Mouse (Mus musculus): ENCODE measurements around the gene Recql5. TPM values are rescaled to one million over a fixed set of nuclear protein-coding genes. Genes with fewer than 3 reads are reported as not detected.

Recql5 gene
- polyA plus RNA-seq, 1 experiment from 2014 or later = 23.9 TPM

GRCm38 (mm10) chr11:115933747-115934110 lies 452 bp upstream of the Recql5 start:
- 0 out of 2 replicates have a peak, but pooled peaks have one; percentile 8 for ATAC-seq (ENCODE audit: insufficient number of reproducible peaks, low FRiP score, low TSS enrichment, low read depth)
- peaks cover 37% of the 10 kb centered on the region for H3K36me3 ChIP-seq
- H3K9ac ChIP-seq = peak overlapping the region; percentile 60
- WGBS = under 1% methylated on average over 16 of the region's 16 CpGs
- peaks cover 24% of the 10 kb centered on the region for H3K4me1 ChIP-seq
- H3K9me3 ChIP-seq (replicated peaks) = no peaks in the 10 kb centered on the region
- H3K4me2 ChIP-seq (replicated peaks) = peak overlapping the region; percentile 80
- peak overlapping the region; percentile 72 for H3K4me3 ChIP-seq (replicated peaks)
- peak overlapping the region; percentile 19; the same call in 1 of the 2 replicates for H3K27ac ChIP-seq (replicated peaks)
- H3K27me3 ChIP-seq = no peaks in the 10 kb centered on the region

GRCm38 (mm10) chr11:115931235-115931634 lies 2.0 kb downstream of the Recql5 start:
- no peaks in the 10 kb centered on the region for H3K9me3 ChIP-seq (replicated peaks)
- H3K27ac ChIP-seq (replicated peaks) = no peak overlapping the region
- 75% methylated on average over 3 of the region's 3 CpGs for WGBS
- ATAC-seq (ENCODE audit: insufficient number of reproducible peaks, low FRiP score, low TSS enrichment, low read depth) = no peak
- no peaks in the 10 kb centered on the region for H3K27me3 ChIP-seq
- peaks cover 24% of the 10 kb centered on the region for H3K4me1 ChIP-seq
- no peak overlapping the region for H3K9ac ChIP-seq
- H3K4me2 ChIP-seq (replicated peaks) = no peak overlapping the region
- H3K4me3 ChIP-seq (replicated peaks) = no peak overlapping the region
- peaks cover 35% of the 10 kb centered on the region for H3K36me3 ChIP-seq

- no peaks in the 10 kb centered on the region for H3K27me3 ChIP-seq
- no peak overlapping the region for H3K9ac ChIP-seq
- no peak overlapping the region for H3K27ac ChIP-seq (replicated peaks)
- ATAC-seq (ENCODE audit: insufficient number of reproducible peaks, low FRiP score, low TSS enrichment, low read depth) = no peak
- peaks cover 23% of the 10 kb centered on the region for H3K4me1 ChIP-seq
- peaks cover 25% of the 10 kb centered on the region for H3K36me3 ChIP-seq
- 77% methylated on average over 3 of the region's 3 CpGs for WGBS
- no peak overlapping the region for H3K4me3 ChIP-seq (replicated peaks)
- H3K9me3 ChIP-seq (replicated peaks) = no peaks in the 10 kb centered on the region
- no peak overlapping the region for H3K4me2 ChIP-seq (replicated peaks)
Observed at GRCm38 (mm10) chr11:115929818-115930217, 3.5 kb downstream of the Recql5 start.

GRCm38 (mm10) chr11:115929031-115929430 lies 4.2 kb downstream of the Recql5 start:
- Histone ChIP-seq H3K36me3 (peaks cover 31% of the 10 kb centered on the region), H3K4me3 (replicated peaks) (no peak overlapping the region), H3K9ac (no peak overlapping the region), H3K4me1 (peaks cover 15% of the 10 kb centered on the region), H3K4me2 (replicated peaks) (no peak overlapping the region), H3K27me3 (no peaks in the 10 kb centered on the region), H3K9me3 (replicated peaks) (no peaks in the 10 kb centered on the region), H3K27ac (replicated peaks) (no peak overlapping the region)
- WGBS = 91% methylated on average over 8 of the region's 8 CpGs
- ATAC-seq (ENCODE audit: insufficient number of reproducible peaks, low FRiP score, low TSS enrichment, low read depth) = no peak

- Histone ChIP-seq H3K27ac (replicated peaks) (no peak overlapping the region), H3K4me2 (replicated peaks) (no peak overlapping the region), H3K4me1 (no peaks in the 10 kb centered on the region), H3K4me3 (replicated peaks) (no peak overlapping the region), H3K27me3 (no peaks in the 10 kb centered on the region), H3K9me3 (replicated peaks) (no peaks in the 10 kb centered on the region), H3K36me3 (peaks cover 35% of the 10 kb centered on the region), H3K9ac (no peak overlapping the region)
- WGBS = 98% methylated on average over 1 of the region's 1 CpGs
- ATAC-seq (ENCODE audit: insufficient number of reproducible peaks, low FRiP score, low TSS enrichment, low read depth) = no peak
Observed at GRCm38 (mm10) chr11:115921986-115922385, 11.3 kb downstream of the Recql5 start.

- H3K4me2 ChIP-seq (replicated peaks) = no peak overlapping the region
- H3K27ac ChIP-seq (replicated peaks) = no peak overlapping the region
- ATAC-seq (ENCODE audit: insufficient number of reproducible peaks, low FRiP score, low TSS enrichment, low read depth) = no peak
- no peaks in the 10 kb centered on the region for H3K27me3 ChIP-seq
- 44% methylated on average over 6 of the region's 6 CpGs for WGBS
- no peak overlapping the region for H3K4me3 ChIP-seq (replicated peaks)
- H3K9ac ChIP-seq = no peak overlapping the region
- no peaks in the 10 kb centered on the region for H3K9me3 ChIP-seq (replicated peaks)
- peaks cover 48% of the 10 kb centered on the region for H3K36me3 ChIP-seq
- H3K4me1 ChIP-seq = no peaks in the 10 kb centered on the region
Observed at GRCm38 (mm10) chr11:115920110-115920818, 13.0 kb downstream of the Recql5 start.

- H3K9me3 ChIP-seq (replicated peaks) = no peaks in the 10 kb centered on the region
- no peaks in the 10 kb centered on the region for H3K27me3 ChIP-seq
- H3K9ac ChIP-seq = no peak overlapping the region
- no peaks in the 10 kb centered on the region for H3K4me1 ChIP-seq
- WGBS = 89% methylated on average over 5 of the region's 5 CpGs
- peaks cover 46% of the 10 kb centered on the region for H3K36me3 ChIP-seq
- H3K4me2 ChIP-seq (replicated peaks) = no peak overlapping the region
- H3K4me3 ChIP-seq (replicated peaks) = no peak overlapping the region
- no peak for ATAC-seq (ENCODE audit: insufficient number of reproducible peaks, low FRiP score, low TSS enrichment, low read depth)
- H3K27ac ChIP-seq (replicated peaks) = no peak overlapping the region
Observed at GRCm38 (mm10) chr11:115919073-115919472, 14.2 kb downstream of the Recql5 start.

GRCm38 (mm10) chr11:115918637-115919036 lies 14.6 kb downstream of the Recql5 start:
- H3K4me3 ChIP-seq (replicated peaks) = no peak overlapping the region

GRCm38 (mm10) chr11:115916579-115916978 lies 16.7 kb downstream of the Recql5 start:
- H3K4me3 ChIP-seq (replicated peaks) = no peak overlapping the region
- WGBS = 90% methylated on average over 4 of the region's 4 CpGs
- H3K36me3 ChIP-seq = peaks cover 36% of the 10 kb centered on the region; the same call in 1 of the 2 replicates
- H3K27ac ChIP-seq (replicated peaks) = no peak overlapping the region
- no peaks in the 10 kb centered on the region for H3K9me3 ChIP-seq (replicated peaks)
- no peaks in the 10 kb centered on the region for H3K27me3 ChIP-seq
- ATAC-seq (ENCODE audit: insufficient number of reproducible peaks, low FRiP score, low TSS enrichment, low read depth) = no peak
- H3K9ac ChIP-seq = no peak overlapping the region
- H3K4me2 ChIP-seq (replicated peaks) = no peak overlapping the region
- H3K4me1 ChIP-seq = no peaks in the 10 kb centered on the region

More at GRCm38 (mm10) chr11:115918637-115919036, 14.6 kb downstream of the Recql5 start:
- H3K9me3 ChIP-seq (replicated peaks) = no peaks in the 10 kb centered on the region
- no peaks in the 10 kb centered on the region for H3K27me3 ChIP-seq
- WGBS = 82% methylated on average over 5 of the region's 5 CpGs
- H3K4me1 ChIP-seq = no peaks in the 10 kb centered on the region
- no peak overlapping the region for H3K4me2 ChIP-seq (replicated peaks)
- no peak overlapping the region for H3K27ac ChIP-seq (replicated peaks)
- ATAC-seq (ENCODE audit: insufficient number of reproducible peaks, low FRiP score, low TSS enrichment, low read depth) = no peak
- H3K36me3 ChIP-seq = peaks cover 44% of the 10 kb centered on the region
- H3K9ac ChIP-seq = no peak overlapping the region

GRCm38 (mm10) chr11:115911632-115912376 lies 21.5 kb downstream of the Recql5 start, which contains the start of gene Smim6:
Gene Smim6 (plus strand): TSS chr11:115912017.
- Histone ChIP-seq H3K36me3 (peaks cover 30% of the 10 kb centered on the region; the same call in 1 of the 2 replicates), H3K27ac (replicated peaks) (0 out of 2 replicates have a peak within 1 kb of the TSS, but pooled peaks have one; percentile 1), H3K4me2 (replicated peaks) (no peak within 1 kb of the TSS), H3K27me3 (no peaks in the 10 kb centered on the region), H3K4me3 (replicated peaks) (no peak within 1 kb of the TSS), H3K4me1 (no peaks in the 10 kb centered on the region), H3K9ac (no peak within 1 kb of the TSS), H3K9me3 (replicated peaks) (no peaks in the 10 kb centered on the region)
- 68% methylated on average over 11 of the region's 11 CpGs for WGBS
- no peak for ATAC-seq (ENCODE audit: insufficient number of reproducible peaks, low FRiP score, low TSS enrichment, low read depth)

- H3K4me2 ChIP-seq (replicated peaks) = no peak overlapping the region
- 83% methylated on average over 5 of the region's 5 CpGs for WGBS
- H3K9ac ChIP-seq = no peak overlapping the region
- H3K9me3 ChIP-seq (replicated peaks) = no peaks in the 10 kb centered on the region
- no peak overlapping the region for H3K27ac ChIP-seq (replicated peaks)
- no peaks in the 10 kb centered on the region for H3K27me3 ChIP-seq
- H3K4me3 ChIP-seq (replicated peaks) = no peak overlapping the region
- H3K36me3 ChIP-seq = peaks cover 26% of the 10 kb centered on the region; the same call in 1 of the 2 replicates
- no peak for ATAC-seq (ENCODE audit: insufficient number of reproducible peaks, low FRiP score, low TSS enrichment, low read depth)
- H3K4me1 ChIP-seq = peaks cover 1% of the 10 kb centered on the region; the same call in 1 of the 2 replicates
Observed at GRCm38 (mm10) chr11:115911134-115911561, 22.1 kb downstream of the Recql5 start.

All from embryonic facial prominence, embryonic 15.5 days (tissue).